Mouse (Mus musculus): ENCODE data around the gene Dach1. TPM values are rescaled to one million over a fixed set of nuclear protein-coding genes. Genes with fewer than 3 reads are reported as not detected.

Gene Dach1
- total RNA-seq, 2 experiments from 2014 or later, result 13.4 to 14.3 TPM

DNA sequence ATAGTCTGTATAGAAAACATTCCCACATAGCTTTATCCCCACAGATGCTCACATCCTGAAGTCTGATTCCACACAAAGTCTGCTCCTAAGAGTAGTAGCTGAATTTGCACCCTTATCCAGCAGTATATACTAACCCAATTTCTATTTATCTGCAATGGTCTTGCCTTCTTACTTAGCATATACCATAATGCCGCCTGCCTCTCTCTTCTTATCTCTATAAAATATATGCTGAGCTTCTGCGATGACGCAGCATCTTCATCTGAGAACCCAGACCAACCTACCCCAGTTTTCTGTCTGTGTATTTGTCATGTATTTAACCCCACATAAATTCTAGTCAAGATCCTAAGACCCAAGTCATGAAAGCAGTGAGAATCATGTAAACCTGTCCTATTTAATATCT is 272.9 kb downstream of the Dach1 start:
- DNase-seq, result no peak
- intact Hi-C loops (cut with DNase I), result no loop called here

DNA sequence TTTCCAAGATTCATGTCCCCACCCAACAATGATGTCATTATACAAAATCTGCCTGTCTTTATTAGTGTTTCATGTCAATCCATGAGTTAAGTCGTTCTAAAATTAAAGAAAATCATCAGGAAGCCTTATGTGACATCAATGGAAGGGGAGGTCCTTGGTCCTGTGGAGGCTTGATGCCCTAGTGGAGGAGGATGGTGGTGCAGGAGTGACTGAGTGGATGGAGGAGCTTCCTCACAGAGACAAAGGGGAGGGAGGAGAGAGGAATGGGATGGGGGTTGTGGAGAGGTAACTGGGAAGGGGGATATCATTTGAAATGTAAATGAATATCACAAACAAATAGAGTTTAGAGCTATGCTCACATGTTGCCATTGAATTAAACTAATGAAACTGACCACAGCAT is 287.6 kb downstream of the Dach1 start:
- intact Hi-C loops (cut with DNase I), result no loop called here
- DNase-seq, result no peak

DNA sequence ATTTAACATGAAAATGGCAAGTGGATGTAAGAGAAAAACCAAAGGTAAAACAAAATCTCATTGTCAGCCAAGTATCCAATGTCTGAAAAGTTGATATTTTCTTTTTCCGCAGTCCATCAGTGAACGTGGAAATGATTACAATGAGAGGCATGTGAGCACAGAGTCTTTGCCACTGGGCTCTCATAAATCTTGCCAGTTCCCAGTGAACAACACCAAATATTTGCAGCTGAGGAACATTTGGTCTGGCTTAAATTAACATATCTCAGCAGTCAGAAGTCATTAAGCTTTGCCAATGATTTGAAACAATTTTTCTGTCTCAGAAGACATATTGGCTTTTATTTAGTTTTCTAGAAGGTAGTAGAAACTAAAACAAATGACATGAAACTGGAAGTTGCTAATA is 298.6 kb downstream of the Dach1 start:
- intact Hi-C loops (cut with DNase I), result no loop called here
- no peak for DNase-seq

DNA sequence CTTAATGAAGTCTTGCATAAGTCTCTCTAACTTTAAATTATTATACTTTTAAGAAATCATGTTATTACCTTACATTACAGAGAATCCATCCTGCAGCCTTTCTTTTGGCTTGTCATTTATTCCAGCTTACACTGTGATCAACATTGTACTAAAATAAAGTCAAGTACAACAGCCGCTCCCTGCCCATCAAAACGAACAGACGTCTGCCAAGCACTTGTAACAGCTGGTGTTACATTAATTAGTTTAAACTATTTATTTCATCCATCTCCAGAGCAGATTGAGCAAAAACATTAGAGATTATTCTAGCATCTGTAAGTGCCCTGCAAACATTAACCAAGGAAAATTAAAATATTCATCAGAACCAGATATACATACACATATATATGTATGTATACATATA is 311.2 kb downstream of the Dach1 start:
- intact Hi-C loops (cut with DNase I), result no loop called here
- DNase-seq, result no peak

DNA sequence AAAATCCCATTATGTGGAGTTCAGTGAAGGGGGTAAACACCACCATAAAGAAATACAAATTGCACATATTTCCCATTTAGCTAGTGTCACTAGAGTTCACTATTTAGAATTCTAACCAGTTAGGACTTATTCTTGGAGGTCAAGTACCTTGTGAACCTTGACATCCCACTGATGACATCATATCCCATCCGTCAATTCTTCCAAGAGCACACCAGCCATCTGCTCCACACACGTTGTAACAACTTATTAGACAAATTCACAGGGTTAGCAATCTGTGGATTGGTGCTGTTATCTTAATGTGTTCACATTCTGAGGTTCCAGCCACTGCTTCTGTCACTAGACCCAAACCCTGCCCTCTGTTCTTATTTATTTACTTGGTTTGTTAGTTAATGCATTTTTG is 312.3 kb downstream of the Dach1 start:
- intact Hi-C loops (cut with DNase I), result no loop called here

DNA sequence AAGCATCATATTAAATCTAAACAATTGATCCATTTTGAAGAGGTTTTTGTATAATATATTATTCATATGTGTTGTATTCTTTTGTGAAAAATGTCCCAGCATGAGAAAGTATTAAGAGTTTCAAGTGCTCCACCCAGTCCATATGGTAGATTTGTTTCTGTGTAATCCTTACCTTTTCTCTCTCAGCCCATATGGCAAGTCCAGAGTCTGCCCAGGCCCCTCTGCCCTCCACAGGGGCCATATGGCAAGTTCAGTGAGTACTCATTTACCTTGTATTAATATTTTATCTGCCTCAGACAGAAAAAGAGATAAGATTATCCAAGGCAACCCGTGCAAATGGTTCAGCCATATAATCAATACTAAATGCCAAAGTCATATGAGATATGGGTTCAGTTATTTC is 314.2 kb downstream of the Dach1 start:
- intact Hi-C loops (cut with DNase I), result no loop called here

More for the DNA sequence above, 312.3 kb downstream of the Dach1 start:
- no peak for DNase-seq

DNA sequence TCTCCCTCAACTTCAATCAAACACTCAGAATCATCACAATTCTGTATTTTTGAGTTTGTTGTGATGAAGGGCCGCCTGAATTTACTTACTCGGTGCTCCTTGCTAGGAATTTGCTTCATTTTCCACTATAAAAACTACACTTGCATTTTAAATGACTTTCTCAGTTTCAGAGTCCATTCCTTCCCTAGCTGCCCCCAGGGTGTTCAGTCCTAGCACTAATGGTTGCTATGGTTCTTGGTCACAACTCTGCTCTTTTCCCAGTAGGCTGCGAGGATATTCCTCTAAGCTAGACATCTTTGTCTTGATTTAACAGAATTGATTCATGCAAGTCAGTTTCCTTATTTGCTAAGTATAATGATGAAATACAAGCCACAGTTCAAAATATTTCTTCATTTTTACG is 319.1 kb downstream of the Dach1 start:
- intact Hi-C loops (cut with DNase I), result no loop called here
- DNase-seq, result no peak

More for the DNA sequence above, 314.2 kb downstream of the Dach1 start:
- no peak for DNase-seq

DNA sequence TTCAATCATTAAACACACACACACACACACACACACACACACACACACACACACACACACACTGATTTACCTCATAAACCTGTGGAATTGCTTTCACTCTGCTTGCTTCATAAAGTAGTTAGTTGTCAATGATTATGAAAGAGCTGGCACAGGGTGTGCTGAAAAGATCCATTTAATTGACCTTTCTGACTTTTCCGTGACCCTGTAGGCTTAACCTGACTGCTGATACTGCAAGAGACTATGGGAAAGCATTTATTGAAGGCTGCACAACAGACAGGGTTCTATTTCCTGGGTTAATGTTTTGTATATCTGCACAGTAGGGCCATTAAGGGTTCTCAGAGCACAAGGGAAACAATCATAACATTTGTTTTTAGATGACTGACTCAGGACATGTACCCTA is 321.9 kb downstream of the Dach1 start:
- intact Hi-C loops (cut with DNase I), result no loop called here
- no peak for DNase-seq

DNA sequence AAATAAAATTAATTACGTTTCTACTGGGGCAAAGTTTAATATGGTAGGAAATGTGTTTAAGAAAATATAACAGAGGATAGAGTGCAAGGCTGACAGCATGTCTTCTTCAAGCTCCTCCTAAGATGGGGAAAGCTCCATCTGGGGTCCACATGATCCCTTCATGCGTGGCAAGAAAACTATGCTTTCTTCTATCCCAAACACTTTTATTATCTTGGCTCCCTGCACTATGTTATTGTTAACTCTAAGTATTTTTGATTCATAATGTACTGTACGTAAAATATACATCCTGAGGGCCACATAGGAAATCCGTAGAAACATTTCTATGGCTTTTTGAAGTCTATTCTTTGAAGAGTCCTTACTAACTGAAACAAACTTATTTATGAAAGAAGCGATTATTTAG is 330.3 kb downstream of the Dach1 start:
- no peak for DNase-seq
- intact Hi-C loops (cut with DNase I), result no loop called here

DNA sequence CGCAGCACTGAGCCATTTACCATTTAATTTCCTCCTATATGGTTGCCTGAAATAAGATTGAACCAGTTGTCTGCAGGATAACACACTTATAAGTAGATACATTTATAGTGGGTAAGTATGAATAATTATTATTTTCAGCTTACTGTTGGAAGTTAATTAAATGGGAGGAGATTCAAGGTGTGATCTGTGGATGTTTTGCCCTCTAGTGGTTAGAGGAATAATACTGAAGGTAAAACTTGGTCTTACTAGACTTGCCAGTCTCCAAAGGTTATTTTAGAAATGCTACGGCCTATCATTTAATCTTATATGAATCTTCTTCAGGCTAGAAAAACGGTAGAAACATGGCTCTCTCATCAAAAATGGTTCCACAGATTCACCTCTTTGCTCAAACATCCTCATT is 339.7 kb downstream of the Dach1 start:
- intact Hi-C loops (cut with DNase I), result no loop called here
- no peak for DNase-seq

DNA sequence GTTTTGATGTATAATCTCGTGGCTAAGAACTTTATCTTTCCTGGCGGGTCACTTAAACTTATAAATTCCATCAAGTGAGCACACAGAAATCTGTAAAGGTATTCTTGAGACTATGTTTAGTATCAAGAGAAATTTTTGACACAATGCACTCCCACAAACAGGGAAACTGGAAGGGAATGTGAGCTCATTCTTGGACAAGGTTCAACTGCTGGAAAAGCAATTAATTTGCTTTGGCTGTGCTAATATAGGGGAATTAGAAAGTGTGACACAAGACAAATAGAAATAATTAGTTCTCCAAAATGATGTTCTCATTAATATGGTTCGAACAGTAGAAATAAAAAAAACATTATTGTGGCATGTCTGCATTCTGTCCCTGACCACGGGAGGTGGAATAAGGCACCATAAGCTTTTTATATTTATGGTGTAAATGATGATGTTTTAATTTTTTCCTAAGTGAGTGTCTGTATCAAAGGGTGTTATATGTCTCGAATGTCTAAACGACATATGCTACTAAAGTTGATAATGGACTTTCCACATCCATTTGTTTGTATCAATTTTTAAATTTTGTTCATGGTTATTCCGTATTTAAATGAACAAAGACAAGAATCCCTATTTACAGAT is 354.9 kb downstream of the Dach1 start:
- DNase-seq, result peak in 1 of 2 experiments; percentile 25
- intact Hi-C loops (cut with DNase I), result loop anchor here (5.0 kb wide), 1 partner anchor 222 kb away; no protein-coding TSS in a partner anchor

DNA sequence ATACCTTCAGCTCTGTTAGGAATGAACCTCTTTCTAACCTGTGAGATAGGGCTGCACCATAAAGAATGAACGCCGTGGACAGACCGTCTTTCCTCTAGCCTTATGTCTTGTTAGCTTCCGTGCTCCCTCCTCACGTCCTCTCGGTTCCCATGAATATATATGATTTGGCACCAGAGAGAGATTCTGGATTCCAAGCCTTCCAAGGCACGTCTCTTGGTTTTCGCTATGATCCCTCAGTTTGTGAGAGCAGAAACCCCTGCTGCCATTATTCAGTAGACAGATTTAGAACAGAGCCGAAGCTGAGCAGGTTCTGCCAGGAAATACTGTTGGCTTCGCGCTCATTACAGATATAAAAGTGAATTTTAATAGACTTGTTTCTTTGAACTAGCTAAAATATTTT is 356.0 kb downstream of the Dach1 start:
- intact Hi-C loops (cut with DNase I), result loop anchor here (5.0 kb wide), 1 partner anchor 221 kb away; no protein-coding TSS in a partner anchor
- no peak for DNase-seq

DNA sequence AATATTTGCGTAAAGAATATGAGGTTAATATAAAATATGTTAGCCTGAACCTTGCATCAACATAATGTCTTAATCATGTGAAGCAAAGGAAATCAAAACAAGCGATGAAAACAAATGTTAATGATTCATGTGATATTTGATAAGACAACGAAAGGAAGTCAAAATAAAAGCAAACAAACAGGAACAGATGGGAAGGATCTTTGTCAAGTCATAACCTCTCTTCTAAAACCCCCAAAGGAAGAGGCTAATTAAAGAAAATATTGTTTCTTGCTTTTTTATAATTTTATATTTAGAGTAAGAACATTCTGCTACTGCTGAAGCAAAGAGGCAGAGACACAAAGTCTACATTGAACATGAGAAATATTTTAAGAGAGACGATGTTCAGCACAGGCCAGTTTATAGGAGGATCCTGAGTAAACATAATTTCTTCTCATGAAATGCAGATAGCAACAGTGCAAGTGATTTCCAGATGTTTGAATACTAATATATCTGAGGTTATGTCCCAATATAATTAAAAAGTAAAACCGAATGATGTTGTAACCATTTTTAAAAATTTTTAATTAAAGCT is 374.1 kb downstream of the Dach1 start:
- no peak for DNase-seq
- intact Hi-C loops (cut with DNase I), result no loop called here

DNA sequence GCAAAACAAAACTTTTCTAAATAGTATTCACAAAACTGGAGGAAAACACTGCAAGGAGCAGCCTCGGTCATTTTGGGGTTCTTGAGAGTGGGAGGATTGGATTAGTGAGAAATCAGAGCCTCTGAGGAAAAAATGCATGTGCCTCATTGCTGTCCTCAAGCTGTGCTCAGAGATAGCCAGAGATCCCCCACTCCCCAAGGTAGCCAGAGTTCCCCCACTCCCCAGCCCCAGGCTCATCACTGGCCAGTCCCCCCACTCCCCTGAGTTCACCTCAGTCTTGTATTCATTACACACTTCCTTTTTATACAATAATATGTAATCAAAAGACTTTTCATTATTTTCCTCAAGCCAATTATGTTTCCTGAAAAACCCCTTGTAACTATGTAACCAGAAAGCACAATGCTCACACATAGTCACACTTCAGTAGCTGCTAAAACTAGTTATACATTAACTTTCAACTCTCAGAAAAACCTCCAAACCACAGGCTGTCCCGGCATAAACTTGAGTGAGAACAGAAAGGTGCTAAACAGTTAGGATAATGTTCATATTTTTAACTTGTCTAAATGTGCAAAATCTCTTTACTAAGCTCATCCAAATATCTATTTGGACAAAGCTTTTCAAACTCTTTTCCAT is 395.3 kb downstream of the Dach1 start:
- no peak for DNase-seq
- intact Hi-C loops (cut with DNase I), result no loop called here

DNA sequence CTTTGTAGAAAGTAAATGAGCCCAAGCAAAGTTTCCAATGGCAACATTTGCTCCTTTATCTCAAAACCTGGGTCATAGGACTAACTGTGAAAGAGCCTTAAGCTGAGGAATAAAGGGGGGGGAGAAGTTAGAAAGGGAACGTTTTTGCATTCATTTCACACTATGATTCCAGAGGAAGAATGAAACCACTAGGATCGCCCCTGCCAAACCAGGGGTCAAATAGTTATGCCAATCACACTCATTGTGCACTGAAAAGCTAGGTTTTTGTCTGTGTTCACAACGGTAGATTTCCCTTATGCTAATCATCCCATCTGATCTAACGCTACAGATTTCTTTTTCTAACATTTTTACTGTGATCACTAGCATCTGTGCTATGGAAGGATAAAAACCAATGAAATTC is 415.2 kb downstream of the Dach1 start:
- DNase-seq, result no peak
- intact Hi-C loops (cut with DNase I), result no loop called here

DNA sequence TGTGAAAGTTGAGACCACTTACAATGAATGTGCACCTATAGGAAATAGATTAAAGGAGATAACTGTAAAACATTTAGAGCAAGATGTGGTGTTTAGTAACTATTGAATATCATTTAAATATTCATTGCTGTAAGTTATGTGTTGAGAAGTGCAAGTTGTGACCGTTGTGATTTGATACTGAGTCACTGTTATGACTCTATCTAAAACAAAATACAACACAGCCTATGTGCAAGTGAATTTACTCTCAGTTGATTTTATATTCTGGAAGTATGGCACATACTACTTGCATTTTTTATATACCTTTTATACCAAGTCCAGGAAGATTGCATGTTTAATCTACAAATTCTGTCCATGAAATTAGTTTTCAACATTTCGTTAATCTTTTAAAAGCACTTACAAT is 415.6 kb downstream of the Dach1 start:
- intact Hi-C loops (cut with DNase I), result no loop called here
- DNase-seq, result no peak

DNA sequence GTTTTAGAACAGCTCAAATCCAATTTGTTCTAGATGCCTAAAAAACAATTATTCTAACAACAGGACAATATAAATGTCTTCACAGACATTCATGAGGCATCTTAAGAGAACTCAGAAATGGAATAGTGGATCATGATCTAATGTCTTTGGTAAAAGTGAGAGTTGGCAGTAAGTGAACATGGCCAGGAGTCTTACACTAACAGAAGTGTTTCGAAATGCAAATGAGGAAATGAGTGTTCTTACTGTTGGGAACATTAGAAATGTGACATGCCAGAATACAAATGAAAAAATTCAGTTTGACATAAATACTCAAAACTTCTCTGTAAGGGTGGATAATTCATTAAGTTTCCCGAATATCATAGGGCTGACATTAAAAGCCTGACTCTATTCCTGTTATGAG is 426.3 kb downstream of the Dach1 start:
- intact Hi-C loops (cut with DNase I), result no loop called here
- DNase-seq, result no peak

DNA sequence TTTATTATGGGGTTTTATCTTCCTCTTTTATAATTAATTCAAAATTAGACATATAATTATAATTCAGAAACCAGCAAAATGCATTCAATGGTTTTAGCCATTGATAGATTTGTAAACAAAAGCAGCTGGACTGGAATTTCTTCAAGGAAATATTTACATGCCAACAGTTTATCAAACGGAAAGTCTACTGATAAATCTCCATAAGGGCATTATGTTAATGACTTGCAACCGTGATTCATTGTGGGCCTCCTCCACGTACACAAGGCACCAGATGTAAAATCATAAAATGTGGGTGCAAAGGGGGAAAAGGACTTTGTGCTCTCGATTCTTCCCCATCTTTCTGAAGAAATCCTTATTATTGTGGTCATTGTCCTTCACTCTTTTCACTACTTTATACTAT is 426.8 kb downstream of the Dach1 start:
- intact Hi-C loops (cut with DNase I), result no loop called here
- no peak for DNase-seq
